Mouse (Mus musculus) thymus, postnatal 4 days (tissue): ENCODE data around the gene Ptpn11.
"Not testable (repeated sequence)": the region's sequence is repeated elsewhere in the genome, so short reads cannot be mapped to it uniquely, and the experiment has no call there.

ENCODE experiments used
- DNase-seq: peaks from one replicate; pipeline ENCODE4 v3.0.0; 2021

Ptpn11 gene

GRCm38 (mm10) chr5:121212108-121212507 lies 20.9 kb upstream of the Ptpn11 start:
- DNase-seq: no peak

- no peak for DNase-seq
Observed at GRCm38 (mm10) chr5:121210601-121210924, 19.4 kb upstream of the Ptpn11 start.

GRCm38 (mm10) chr5:121209755-121210600 lies 18.8 kb upstream of the Ptpn11 start:
- no peak for DNase-seq

GRCm38 (mm10) chr5:121206984-121207383 lies 15.8 kb upstream of the Ptpn11 start:
- DNase-seq: no peak

GRCm38 (mm10) chr5:121206540-121206939 lies 15.3 kb upstream of the Ptpn11 start:
- DNase-seq: no peak

GRCm38 (mm10) chr5:121205537-121206130 lies 14.4 kb upstream of the Ptpn11 start:
- not testable (repeated sequence) for DNase-seq

- DNase-seq: peak; percentile 79
Observed at GRCm38 (mm10) chr5:121204132-121205089, 13.2 kb upstream of the Ptpn11 start, which contains the start of gene Rpl6. Gene Rpl6 (plus strand): TSS chr5:121204481.

- DNase-seq: no peak
Observed at GRCm38 (mm10) chr5:121202467-121202866, 11.3 kb upstream of the Ptpn11 start.

- peak; percentile 21 for DNase-seq
Observed at GRCm38 (mm10) chr5:121201739-121202138, 10.5 kb upstream of the Ptpn11 start.

GRCm38 (mm10) chr5:121198376-121198775 lies 7.2 kb upstream of the Ptpn11 start:
- no peak for DNase-seq

- no peak for DNase-seq
Observed at GRCm38 (mm10) chr5:121197337-121197736, 6.1 kb upstream of the Ptpn11 start.

GRCm38 (mm10) chr5:121196764-121197163 lies 5.6 kb upstream of the Ptpn11 start:
- no peak for DNase-seq

GRCm38 (mm10) chr5:121194173-121194572 lies 3.0 kb upstream of the Ptpn11 start:
- no peak for DNase-seq

GRCm38 (mm10) chr5:121191584-121191906 lies 348 bp upstream of the Ptpn11 start:
- no peak for DNase-seq

GRCm38 (mm10) chr5:121190210-121190835 lies 874 bp downstream of the Ptpn11 start:
- peak; percentile 16 for DNase-seq

- no peak for DNase-seq
Observed at GRCm38 (mm10) chr5:121189182-121189581, 2.0 kb downstream of the Ptpn11 start.

- no peak for DNase-seq
Observed at GRCm38 (mm10) chr5:121188265-121188664, 2.9 kb downstream of the Ptpn11 start.

- no peak for DNase-seq
Observed at GRCm38 (mm10) chr5:121187580-121188001, 3.6 kb downstream of the Ptpn11 start.

- DNase-seq: peak; percentile 38
Observed at GRCm38 (mm10) chr5:121184945-121185551, 6.1 kb downstream of the Ptpn11 start.

GRCm38 (mm10) chr5:121184375-121184774 lies 6.8 kb downstream of the Ptpn11 start:
- DNase-seq: no peak

GRCm38 (mm10) chr5:121183269-121183668 lies 7.9 kb downstream of the Ptpn11 start:
- no peak for DNase-seq

- no peak for DNase-seq
Observed at GRCm38 (mm10) chr5:121179077-121179857, 11.9 kb downstream of the Ptpn11 start.
